Mouse (Mus musculus) heart, postnatal 0 days (tissue): ENCODE measurements around the gene Msmp. TPM values are rescaled to one million over a fixed set of nuclear protein-coding genes. Genes with fewer than 3 reads are reported as not detected.

Experiments
- ATAC-seq: fragments of 200-750 bp; cut with Nextera tagmentation; 2 replicates; pipeline ENCODE4 v1.8.0; 2017; ENCODE audit warnings: low read depth, moderate number of reproducible peaks, moderate library complexity; ENCODE audit not compliant: insufficient read depth
- DNase-seq: peaks from one replicate; pipeline ENCODE4 v3.0.0-alpha.2; 2016; ENCODE audit warnings: low spot score
- H3K27ac ChIP-seq: fragments of 300-500 bp; sonication (generic); 2 replicates; pipeline ENCODE4 v1.5.1; 2014; ENCODE audit warnings: low read depth, mild to moderate bottlenecking
- H3K27me3 ChIP-seq: fragments of 300-500 bp; sonication (generic); 2 replicates; pipeline ENCODE4 v1.6.1; 2014; ENCODE audit warnings: low read length, mixed read lengths; ENCODE audit not compliant: control insufficient read depth, insufficient read depth
- H3K36me3 ChIP-seq: fragments of 300-500 bp; sonication (generic); replicated peaks from 2 replicates; pipeline ENCODE4 v1.6.1; 2014; ENCODE audit warnings: low read length, mixed read lengths; ENCODE audit not compliant: control insufficient read depth, insufficient read depth
- H3K4me1 ChIP-seq: fragments of 300-500 bp; sonication (generic); 2 replicates; pipeline ENCODE4 v1.6.1; 2014; ENCODE audit warnings: antibody characterized with exemption; ENCODE audit not compliant: control insufficient read depth, insufficient read depth
- H3K4me2 ChIP-seq: fragments of 300-500 bp; sonication (generic); 2 replicates; pipeline ENCODE4 v1.6.1; 2014; ENCODE audit warnings: low read depth, mild to moderate bottlenecking, low read length, moderate library complexity
- H3K4me3 ChIP-seq: fragments of 300-500 bp; sonication (generic); 2 replicates; pipeline ENCODE4 v1.5.1; 2014; ENCODE audit warnings: low read depth, low read length
- H3K9ac ChIP-seq: fragments of 300-500 bp; sonication (generic); replicated peaks from 2 replicates; pipeline ENCODE4 v1.6.1; 2014; ENCODE audit warnings: low read depth, low read length, mixed read lengths
- H3K9me3 ChIP-seq: fragments of 300-500 bp; sonication (generic); replicated peaks from 2 replicates; pipeline ENCODE4 v1.6.1; 2016; ENCODE audit warnings: low read length; ENCODE audit not compliant: control insufficient read depth
- CTCF ChIP-seq: IDR thresholded peaks from 2 replicates; pipeline ENCODE4 v1.5.1; 2016; ENCODE audit warnings: antibody characterized with exemption, control low read depth, low read depth
- EP300 ChIP-seq: IDR thresholded peaks from 2 replicates; pipeline ENCODE4 v1.6.1; 2016; ENCODE audit warnings: antibody characterized with exemption, low read depth
- WGBS: fragments of 180-500 bp; shearing (Covaris S2); extraction: QIAGEN DNeasy Blood & Tissue Kit; methylation state at CpG from one replicate; pipeline ENCODE4 v1.1.7; 2014; 5-methylcytosine and 5-hydroxymethylcytosine counted together
- microRNA-seq: library from miRNA; unstranded; fragments of <30 nt; microRNA quantifications from one replicate; pipeline ENCODE4, GENCODE M21; 2016
- polyA plus RNA-seq: library from polyadenylated mRNA; unstranded; fragments of >200 nt; fragmentation: Nextera tagmentation; extraction: Ambion mirVana; gene quantifications from 2 replicates; pipeline ENCODE4 v1.2.1, GENCODE M21; 2015
- total RNA-seq: library from RNA; depleted of rRNA; stranded (reverse); fragments of >200 nt; gene quantifications from 2 replicates; pipeline ENCODE4 v1.2.3, GENCODE M21; 2014; ENCODE audit warnings: low replicate concordance; rRNA removed

Gene Msmp
- total and polyA plus RNA-seq, 2 experiments from 2014 or later = not detected

DNA sequence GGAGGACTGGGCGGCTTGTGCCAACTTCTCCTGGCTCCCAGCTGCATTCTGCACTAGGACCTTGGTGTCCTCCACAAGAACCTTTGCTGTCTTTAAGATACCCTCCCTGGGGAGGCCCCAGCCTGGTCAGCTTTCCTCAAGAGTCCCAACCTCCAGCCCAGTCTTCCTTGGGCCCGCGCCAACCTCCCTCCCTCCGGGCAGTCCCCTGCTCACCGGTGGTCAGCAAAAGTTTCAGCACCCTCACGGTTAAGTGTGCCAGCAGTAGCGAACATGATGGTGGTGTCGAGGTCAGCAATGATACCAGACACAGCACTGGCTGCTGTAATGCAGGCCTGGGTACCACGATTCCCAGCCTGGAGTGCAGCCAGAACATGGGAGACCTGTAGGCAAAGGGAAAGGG is 48.3 kb downstream of the Msmp start:
- 76% methylated on average over 9 of the region's 9 CpGs for WGBS
- ATAC-seq (no peak), DNase-seq (no peak)
- Histone ChIP-seq H3K4me2 (no peak overlapping the region), H3K36me3 (peaks cover 100% of the 10 kb centered on the region), H3K4me3 (no peak overlapping the region), H3K4me1 (no peaks in the 10 kb centered on the region), H3K27ac (no peak overlapping the region), H3K9me3 (no peaks in the 10 kb centered on the region), H3K9ac (no peak overlapping the region), H3K27me3 (no peaks in the 10 kb centered on the region)
- no peak for TF ChIP-seq CTCF
- TF ChIP-seq EP300 = no peak

DNA sequence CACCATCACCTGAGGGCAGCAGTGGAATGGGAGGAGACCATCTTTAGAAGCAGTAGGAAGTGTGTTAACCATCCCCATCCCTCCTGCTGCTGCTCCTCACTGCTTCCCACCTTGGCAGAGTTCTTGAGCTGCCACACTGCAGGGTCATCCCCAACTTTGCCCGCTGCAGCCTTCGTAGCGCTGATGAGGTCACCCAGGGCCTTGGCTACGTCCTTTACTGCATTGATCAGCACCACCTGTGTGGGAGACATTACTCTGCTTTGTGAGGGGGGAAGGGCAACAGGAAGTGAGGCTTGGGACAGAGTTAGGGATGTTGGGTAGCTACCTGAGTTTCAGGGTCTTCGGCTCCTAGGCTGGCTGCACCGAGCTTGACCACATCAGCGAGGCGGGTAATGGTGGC is 48.7 kb downstream of the Msmp start:
- H3K4me2 ChIP-seq = no peak overlapping the region
- WGBS = 94% methylated on average over 8 of the region's 8 CpGs

GRCm38 (mm10) chr4:43533270-43533669 is 51.0 kb downstream of the Msmp start:
- no peaks in the 10 kb centered on the region for H3K9me3 ChIP-seq
- no peak overlapping the region for H3K4me2 ChIP-seq
- H3K36me3 ChIP-seq = peaks cover 74% of the 10 kb centered on the region
- TF ChIP-seq EP300 (no peak), CTCF (no peak)
- no peak overlapping the region for H3K4me3 ChIP-seq
- no peaks in the 10 kb centered on the region for H3K4me1 ChIP-seq
- H3K27me3 ChIP-seq = no peaks in the 10 kb centered on the region
- DNase-seq (no peak), ATAC-seq (no peak)
- WGBS = 78% methylated on average over 9 of the region's 9 CpGs
- no peak overlapping the region for H3K27ac ChIP-seq
- no peak overlapping the region for H3K9ac ChIP-seq

More for the DNA sequence above, 48.7 kb downstream of the Msmp start:
- no peak for TF ChIP-seq CTCF
- no peak for DNase-seq
- no peaks in the 10 kb centered on the region for H3K4me1 ChIP-seq
- no peak for ATAC-seq
- no peaks in the 10 kb centered on the region for H3K9me3 ChIP-seq
- H3K27me3 ChIP-seq = no peaks in the 10 kb centered on the region
- H3K27ac ChIP-seq = no peak overlapping the region
- H3K9ac ChIP-seq = no peak overlapping the region
- peaks cover 98% of the 10 kb centered on the region for H3K36me3 ChIP-seq
- no peak overlapping the region for H3K4me3 ChIP-seq

Small RNA genes within 50 kb of the gene (microRNA-seq; reads per million reads assigned to microRNA genes)
- not detected for gene Gm25262

Other genes with a start within 250 kb of the Msmp start
- gene Rusc2, start 202.5 kb downstream of the Msmp start, total RNA-seq = 32.2 and 34.9 TPM in 2 replicates
- gene Rusc2, start 202.5 kb downstream of the Msmp start, polyA plus RNA-seq = 7.2 and 8.0 TPM in 2 replicates
- gene Fam166b, start 155.4 kb downstream of the Msmp start, total RNA-seq = not detected in 2 replicates
- gene Fam166b, start 155.4 kb downstream of the Msmp start, polyA plus RNA-seq = 0.14 and 0.25 TPM in 2 replicates
- gene Tesk1, start 142.6 kb downstream of the Msmp start, total RNA-seq = 51.3 and 55.5 TPM in 2 replicates
- 3.9 and 5.1 TPM in 2 replicates for gene Tesk1, start 142.6 kb downstream of the Msmp start, polyA plus RNA-seq
- gene Cd72, start 129.9 kb downstream of the Msmp start, total RNA-seq = 0.08 and 0.81 TPM in 2 replicates
- gene Cd72, start 129.9 kb downstream of the Msmp start, polyA plus RNA-seq = 3.4 TPM in 2 replicates
- gene Sit1, start 100.8 kb downstream of the Msmp start, total RNA-seq = 2.8 TPM in 1 of 2 replicates, not detected in the other
- not detected in 2 replicates for gene Sit1, start 100.8 kb downstream of the Msmp start, polyA plus RNA-seq
- 26.6 and 44.0 TPM in 2 replicates for gene Ccdc107, start 91.6 kb downstream of the Msmp start, total RNA-seq
- 81.7 and 82.4 TPM in 2 replicates for gene Ccdc107, start 91.6 kb downstream of the Msmp start, polyA plus RNA-seq
- 18.7 and 27.0 TPM in 2 replicates for gene Arhgef39, start 84.8 kb downstream of the Msmp start, total RNA-seq
- 7.3 and 8.8 TPM in 2 replicates for gene Arhgef39, start 84.8 kb downstream of the Msmp start, polyA plus RNA-seq
- 4.6 TPM in 1 of 2 replicates, not detected in the other for gene Car9, start 77.5 kb downstream of the Msmp start, total RNA-seq
- 0.80 and 1.1 TPM in 2 replicates for gene Car9, start 77.5 kb downstream of the Msmp start, polyA plus RNA-seq
- 25.7 and 67.0 TPM in 2 replicates for gene Tpm2, start 60.7 kb downstream of the Msmp start, total RNA-seq
- gene Tpm2, start 60.7 kb downstream of the Msmp start, polyA plus RNA-seq = 109 TPM in 2 replicates
- gene Creb3, start 22.2 kb downstream of the Msmp start, total RNA-seq = 30.1 and 46.3 TPM in 2 replicates
- 49.1 and 53.4 TPM in 2 replicates for gene Creb3, start 22.2 kb downstream of the Msmp start, polyA plus RNA-seq
- 141 and 185 TPM in 2 replicates for gene Tln1, start 21.8 kb downstream of the Msmp start, total RNA-seq
- gene Tln1, start 21.8 kb downstream of the Msmp start, polyA plus RNA-seq = 67.1 and 77.2 TPM in 2 replicates
- gene Rgp1, start 5.8 kb downstream of the Msmp start, total RNA-seq = 12.4 and 21.1 TPM in 2 replicates
- 10.8 and 10.9 TPM in 2 replicates for gene Rgp1, start 5.8 kb downstream of the Msmp start, polyA plus RNA-seq
- 11.0 and 16.7 TPM in 2 replicates for gene Gba2, start 5.6 kb downstream of the Msmp start, total RNA-seq
- gene Gba2, start 5.6 kb downstream of the Msmp start, polyA plus RNA-seq = 14.0 TPM in 2 replicates
- 17.7 and 23.1 TPM in 2 replicates for gene Npr2, start 47.4 kb upstream of the Msmp start, total RNA-seq
- gene Npr2, start 47.4 kb upstream of the Msmp start, polyA plus RNA-seq = 6.6 and 6.9 TPM in 2 replicates
- gene Spag8, start 69.1 kb upstream of the Msmp start, total RNA-seq = not detected in 2 replicates
- 0.44 and 0.62 TPM in 2 replicates for gene Spag8, start 69.1 kb upstream of the Msmp start, polyA plus RNA-seq
- 358 and 378 TPM in 2 replicates for gene Hint2, start 72.0 kb upstream of the Msmp start, total RNA-seq
- gene Hint2, start 72.0 kb upstream of the Msmp start, polyA plus RNA-seq = 322 and 361 TPM in 2 replicates
- 9.6 and 24.9 TPM in 2 replicates for gene Tmem8b, start 84.5 kb upstream of the Msmp start, total RNA-seq
- 4.5 and 4.9 TPM in 2 replicates for gene Tmem8b, start 84.5 kb upstream of the Msmp start, polyA plus RNA-seq
- not detected in 2 replicates for gene Fam221b, start 84.7 kb upstream of the Msmp start, total RNA-seq
- gene Fam221b, start 84.7 kb upstream of the Msmp start, polyA plus RNA-seq = 3.6 and 4.0 TPM in 2 replicates
- 0.15 TPM in 1 of 2 replicates, not detected in the other for gene Olfr70, start 116.3 kb upstream of the Msmp start, total RNA-seq
- not detected in 2 replicates for gene Olfr70, start 116.3 kb upstream of the Msmp start, polyA plus RNA-seq
- not detected in 2 replicates for gene Olfr71, start 125.8 kb upstream of the Msmp start, total RNA-seq
- not detected in 2 replicates for gene Olfr71, start 125.8 kb upstream of the Msmp start, polyA plus RNA-seq
- gene Hrct1, start 142.7 kb upstream of the Msmp start, total RNA-seq = 8.2 and 9.5 TPM in 2 replicates
- 4.5 and 4.9 TPM in 2 replicates for gene Hrct1, start 142.7 kb upstream of the Msmp start, polyA plus RNA-seq
- 1.6 and 6.3 TPM in 2 replicates for gene Spaar, start 145.5 kb upstream of the Msmp start, total RNA-seq
- 1.1 and 1.3 TPM in 2 replicates for gene Spaar, start 145.5 kb upstream of the Msmp start, polyA plus RNA-seq
- gene Olfr159, start 186.5 kb upstream of the Msmp start, total RNA-seq = not detected in 2 replicates
- gene Olfr159, start 186.5 kb upstream of the Msmp start, polyA plus RNA-seq = not detected in 2 replicates
- not detected in 2 replicates for gene Olfr156, start 239.4 kb upstream of the Msmp start, total RNA-seq
- gene Olfr156, start 239.4 kb upstream of the Msmp start, polyA plus RNA-seq = not detected in 2 replicates